Mouse (Mus musculus) testis, adult 10 weeks (tissue): ENCODE measurements around the gene Lpar1. TPM values are rescaled to one million over a fixed set of nuclear protein-coding genes. Genes with fewer than 3 reads are reported as not detected.

Source experiments
- polyA plus RNA-seq: library from polyadenylated mRNA; stranded (reverse); fragments of 350-450 nt; fragmentation: Illumina TruSeq; extraction: RNeasy Lipid Tissue Mini Kit (QIAGEN cat#74804); gene quantifications from one replicate; pipeline ENCODE4 v1.2.3, GENCODE M21; 2014; ENCODE audit warnings: low read depth, low replicate concordance

Gene Lpar1
- 16.1 TPM for polyA plus RNA-seq

GRCm38 (mm10) chr4:58553631-58554358, at the start of gene Lpar1:
Lpar1 (minus strand) TSS chr4:58553898.

Other genes with a start within 250 kb of the Lpar1 start
- 0.13 TPM for gene Olfr267, start 233.8 kb upstream of the Lpar1 start, polyA plus RNA-seq